Mouse (Mus musculus): ENCODE measurements around the gene Nup210.

Nup210 gene

GRCm38 (mm10) chr6:91116244-91117145, at the start of gene Nup210:
Nup210 (minus strand) TSS chr6:91116829.
- peak; percentile 96 for DNase-seq

- peak; percentile 42 for DNase-seq
These were observed 48.6 kb upstream of the Nup210 start for GRCm38 (mm10) chr6:91165210-91165609.

- DNase-seq: no peak
These were observed 48.0 kb upstream of the Nup210 start for GRCm38 (mm10) chr6:91164584-91164983.

GRCm38 (mm10) chr6:91163195-91163911, 46.7 kb upstream of the Nup210 start:
- DNase-seq: no peak

- DNase-seq: no peak
These were observed 45.7 kb upstream of the Nup210 start for GRCm38 (mm10) chr6:91162314-91162713.

- no peak for DNase-seq
These were observed 45.0 kb upstream of the Nup210 start for GRCm38 (mm10) chr6:91161506-91162235.

GRCm38 (mm10) chr6:91160976-91161375, 44.3 kb upstream of the Nup210 start:
- DNase-seq: no peak

- peak; percentile 84 for DNase-seq
These were observed 43.8 kb upstream of the Nup210 start for GRCm38 (mm10) chr6:91160399-91160798.

GRCm38 (mm10) chr6:91159047-91159446, 42.4 kb upstream of the Nup210 start:
- no peak for DNase-seq

- DNase-seq: no peak
These were observed 40.6 kb upstream of the Nup210 start for GRCm38 (mm10) chr6:91157237-91157570.

- peak; percentile 96 for DNase-seq
These were observed 40.1 kb upstream of the Nup210 start, which contains the start of gene Hdac11 for GRCm38 (mm10) chr6:91156554-91157236. Hdac11 (plus strand) TSS chr6:91156665.

GRCm38 (mm10) chr6:91156062-91156461, 39.4 kb upstream of the Nup210 start:
- no peak for DNase-seq

- DNase-seq: no peak
These were observed 38.7 kb upstream of the Nup210 start for GRCm38 (mm10) chr6:91155286-91155685.

GRCm38 (mm10) chr6:91154685-91155084, 38.1 kb upstream of the Nup210 start:
- no peak for DNase-seq

GRCm38 (mm10) chr6:91153549-91154064, 37.0 kb upstream of the Nup210 start:
- DNase-seq: no peak

- no peak for DNase-seq
These were observed 36.4 kb upstream of the Nup210 start for GRCm38 (mm10) chr6:91152892-91153548.

- DNase-seq: no peak
These were observed 30.6 kb upstream of the Nup210 start for GRCm38 (mm10) chr6:91147152-91147770.

- no peak for DNase-seq
These were observed 30.0 kb upstream of the Nup210 start for GRCm38 (mm10) chr6:91146443-91147151.

GRCm38 (mm10) chr6:91145572-91145971, 28.9 kb upstream of the Nup210 start:
- DNase-seq: no peak

GRCm38 (mm10) chr6:91145056-91145455, 28.4 kb upstream of the Nup210 start:
- DNase-seq: no peak

GRCm38 (mm10) chr6:91139846-91140245, 23.2 kb upstream of the Nup210 start:
- DNase-seq: peak; percentile 66

Data from kidney, adult 11 months (tissue).